ENCODE assay signal across 9 mouse cellular contexts in the genomic region with DNA sequence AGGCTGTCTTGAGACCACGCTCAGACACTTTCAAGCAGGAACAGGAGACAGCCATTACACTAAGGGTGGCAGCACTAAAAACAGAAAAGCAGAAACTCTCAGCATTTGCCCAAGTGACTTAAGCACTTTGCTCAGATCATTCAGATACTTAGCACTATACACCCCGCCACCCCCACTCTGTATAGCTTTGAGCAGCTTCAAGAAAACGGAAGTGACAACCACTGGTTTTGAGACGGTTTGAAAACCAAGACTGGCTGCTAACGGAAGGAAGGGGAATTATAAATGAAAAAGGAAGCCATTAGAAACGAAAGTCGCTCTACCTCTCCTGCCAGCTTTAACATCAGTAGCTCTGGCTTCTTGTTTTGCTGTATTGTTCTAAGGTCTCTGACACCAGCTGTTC. TPM values are rescaled to one million over a fixed set of nuclear protein-coding genes. Genes with fewer than 3 reads are reported as not detected.
A peak's percentile ranks its signal among the peaks of the same experiment; 100 is the strongest.
DNase-seq lines count a peak whose midpoint lies in the region; ATAC-seq and TF ChIP-seq lines count a peak whose summit lies in the region.
"Had no signal": no experiment of that assay in that cellular context is flagged by ENCODE, and none has a peak within 500 bp of the region (broad histone marks: within the 10 kb centered on the region; RNA-seq: fewer than 3 reads in every experiment).

No protein-coding gene starts in this region.

- H3K9ac ChIP-seq in liver, adult 2 months (ENCODE audit: low read depth, low read length) = no peak overlapping the region

- ATAC-seq in granulocyte monocyte progenitor cell, adult 5-6 weeks (replicated peaks; ENCODE audit: poor library complexity, severe bottlenecking) = peak; percentile 71

- H3K27ac ChIP-seq in liver, adult 2 months (replicated peaks; ENCODE audit: insufficient read depth, low read depth, low read length) = peak overlapping the region; percentile 64

- TF ChIP-seq CTCF in liver, adult 2 months (IDR thresholded peaks at IDR 0.05; ENCODE audit: low read depth, low read length) = no peak

- 80% methylated on average over 7 of the region's 7 CpGs for WGBS in liver, adult 2 months

- H3K4me1 ChIP-seq in liver, adult 2 months (ENCODE audit: control insufficient read depth, insufficient read depth, low read length) = peaks cover 33% of the 10 kb centered on the region

- H3K79me2 ChIP-seq in liver, adult 2 months (ENCODE audit: control insufficient read depth, insufficient read depth, low read length) = peaks cover 50% of the 10 kb centered on the region

- peak; percentile 47 for DNase-seq in liver, adult 2 months (ENCODE audit: extremely low read depth, low read depth, low spot score)
- DNase-seq in liver (no peak), adipocyte (ENCODE audit: low spot score) (no peak)
- peak; percentile 82 for DNase-seq in lung, postnatal 36 days
- DNase-seq in thymus, adult 18-20 months = peak; percentile 57 to 82
- DNase-seq in left cerebral cortex, adult 8-10 months (ENCODE audit: low spot score in 2 of 2) = no peak
- no peak for DNase-seq in left cerebral cortex, postnatal 36 days (ENCODE audit: low spot score in 2 of 2)

- H3K27me3 ChIP-seq in liver, adult 2 months (ENCODE audit: control insufficient read depth, insufficient read depth, low read length) = no peaks in the 10 kb centered on the region

- no peak overlapping the region for H3K4me3 ChIP-seq in liver, adult 2 months (ENCODE audit: insufficient read depth, low read depth, low read length)

- no peak for TF ChIP-seq POLR2A in liver, adult 2 months (IDR thresholded peaks at IDR 0.05; ENCODE audit: extremely low read depth, insufficient read depth, low read length)

- intact Hi-C loops in left cerebral cortex, postnatal 36 days (cut with DNase I) = no loop called here

- no peaks in the 10 kb centered on the region for H3K36me3 ChIP-seq in liver, adult 2 months (ENCODE audit: control insufficient read depth, insufficient read depth, low read length)

RNA-seq across cellular contexts. Expression of a gene that starts 5.0 kb away (rescaled TPM):
- total RNA-seq in liver, adult 2 months (2014; rRNA removed) = 47.6 and 54.2 TPM in 2 replicates
- polyA plus RNA-seq in liver, adult 2 months (2012; rRNA removed) = 77.5 and 79.2 TPM in 2 replicates
- total RNA-seq in granulocyte monocyte progenitor cell, adult 5-6 weeks (2014; fragmentation: Nextera tagmentation) = 134 and 148 TPM in 2 replicates
- 142 and 146 TPM in 2 replicates for total RNA-seq in granulocyte monocyte progenitor cell, adult 5-6 weeks (2017)
- total RNA-seq in left cerebral cortex, adult 8-10 months (2022) = 100 to 1,000 TPM; 118 to 128 (median 127) TPM
- 100 to 1,000 TPM; 138 to 145 TPM for total RNA-seq in left cerebral cortex, postnatal 36 days (2021)

RNA-seq across cellular contexts. Expression of a gene that starts 22.6 kb away (rescaled TPM):
- 39.5 and 55.7 TPM in 2 replicates for total RNA-seq in liver, adult 2 months (2014; rRNA removed)
- polyA plus RNA-seq in liver, adult 2 months (2012; rRNA removed) = 404 and 475 TPM in 2 replicates
- total RNA-seq in granulocyte monocyte progenitor cell, adult 5-6 weeks (2014; fragmentation: Nextera tagmentation) = 24.5 and 28.0 TPM in 2 replicates
- 17.5 and 26.2 TPM in 2 replicates for total RNA-seq in granulocyte monocyte progenitor cell, adult 5-6 weeks (2017)
- total RNA-seq in left cerebral cortex, adult 8-10 months (2022) = 10 to 100 TPM in 3 of 4 experiments, 1 to 10 TPM in 1; 9.1 to 12.5 (median 12.2) TPM
- total RNA-seq in left cerebral cortex, postnatal 36 days (2021) = 10 to 100 TPM; 10.0 to 16.8 TPM

RNA-seq across cellular contexts. Expression of a gene that starts 31.1 kb away (rescaled TPM):
- 18.2 and 25.5 TPM in 2 replicates for total RNA-seq in liver, adult 2 months (2014; rRNA removed)
- polyA plus RNA-seq in liver, adult 2 months (2012; rRNA removed) = 27.3 and 30.6 TPM in 2 replicates
- total RNA-seq in granulocyte monocyte progenitor cell, adult 5-6 weeks (2014; fragmentation: Nextera tagmentation) = 29.3 and 30.7 TPM in 2 replicates
- 21.9 and 23.7 TPM in 2 replicates for total RNA-seq in granulocyte monocyte progenitor cell, adult 5-6 weeks (2017)
- total RNA-seq in left cerebral cortex, adult 8-10 months (2022) = 10 to 100 TPM; 83.7 to 95.5 (median 89.4) TPM
- total RNA-seq in left cerebral cortex, postnatal 36 days (2021) = 100 to 1,000 TPM; 100 to 106 TPM

RNA-seq across cellular contexts. Expression of a gene that starts 36.6 kb away (rescaled TPM):
- 0.07 and 0.09 TPM in 2 replicates for total RNA-seq in liver, adult 2 months (2014; rRNA removed)
- 0.27 and 0.40 TPM in 2 replicates for polyA plus RNA-seq in liver, adult 2 months (2012; rRNA removed)
- not detected in 2 replicates for total RNA-seq in granulocyte monocyte progenitor cell, adult 5-6 weeks (2014; fragmentation: Nextera tagmentation)
- total RNA-seq in granulocyte monocyte progenitor cell, adult 5-6 weeks (2017) = not detected in 2 replicates
- 100 to 1,000 TPM; 377 to 435 (median 401) TPM for total RNA-seq in left cerebral cortex, adult 8-10 months (2022)
- 100 to 1,000 TPM; 398 to 475 TPM for total RNA-seq in left cerebral cortex, postnatal 36 days (2021)

RNA-seq across cellular contexts. Expression of a gene that starts 49.9 kb away (rescaled TPM):
- total RNA-seq in liver, adult 2 months (2014; rRNA removed) = 0.18 TPM in 1 of 2 replicates, not detected in the other
- not detected in 2 replicates for polyA plus RNA-seq in liver, adult 2 months (2012; rRNA removed)
- not detected in 2 replicates for total RNA-seq in granulocyte monocyte progenitor cell, adult 5-6 weeks (2014; fragmentation: Nextera tagmentation)
- not detected in 2 replicates for total RNA-seq in granulocyte monocyte progenitor cell, adult 5-6 weeks (2017)
- total RNA-seq in left cerebral cortex, adult 8-10 months (2022) = 1 to 10 TPM in 3 of 4 experiments, under 1 TPM in 1; 0.79 to 1.7 (median 1.3) TPM
- total RNA-seq in left cerebral cortex, postnatal 36 days (2021) = under 1 TPM; 0.84 to 0.95 TPM
- polyA plus RNA-seq: embryonic facial prominence, embryonic 11.5 days had no signal

Comparison
In these comparisons a context has a peak if more than half of its experiments do, and no peak if none do; other contexts are left out.
1. DNase-seq: peak in liver, adult 2 months (single experiment), lung, postnatal 36 days (single experiment) and thymus, adult 18-20 months (2 of 2); none in liver (single experiment), adipocyte (single experiment), left cerebral cortex, adult 8-10 months (0 of 2) and left cerebral cortex, postnatal 36 days (0 of 2).